ENCODE assay signal across 16 mouse cellular contexts in the genomic region with DNA sequence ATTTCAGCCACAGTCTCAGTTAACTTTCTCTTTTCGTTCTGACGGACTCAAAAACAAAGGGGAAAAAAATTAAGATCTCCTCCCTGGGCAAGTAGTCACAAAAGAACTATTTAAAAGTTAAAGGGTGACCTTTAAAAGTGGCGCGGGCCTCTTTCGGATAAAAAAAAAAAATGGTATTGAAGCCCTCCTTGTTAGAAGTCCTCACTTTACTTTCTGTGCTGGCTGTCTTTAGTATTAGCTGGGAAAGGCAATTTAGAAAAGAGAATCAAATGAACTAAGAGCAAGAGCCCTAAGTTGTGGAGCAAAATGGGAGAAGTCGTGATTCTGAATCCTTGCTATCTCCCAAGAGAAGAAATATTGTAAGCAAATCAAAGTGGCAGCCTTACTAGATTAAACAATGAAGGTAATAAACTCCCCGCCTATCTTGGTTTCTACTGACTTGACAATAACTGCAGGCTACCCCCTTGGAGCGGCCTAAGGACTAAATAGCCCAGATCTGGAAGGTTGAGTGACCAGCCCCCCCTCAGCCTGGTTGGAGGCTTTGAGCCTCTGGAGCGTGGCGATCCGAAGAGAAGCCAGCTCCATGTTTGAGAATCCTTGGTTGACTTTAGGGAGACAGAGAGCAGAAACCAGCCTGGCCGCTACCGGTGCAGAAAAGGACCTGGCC. TPM values are rescaled to one million over a fixed set of nuclear protein-coding genes. Genes with fewer than 3 reads are reported as not detected.
A peak's percentile ranks its signal among the peaks of the same experiment; 100 is the strongest.
DNase-seq lines count a peak whose midpoint lies in the region; ATAC-seq and TF ChIP-seq lines count a peak whose summit lies in the region.
"Had no signal": no experiment of that assay in that cellular context is flagged by ENCODE, and none has a peak within 500 bp of the region (broad histone marks: within the 10 kb centered on the region; RNA-seq: fewer than 3 reads in every experiment).

No protein-coding gene starts in this region.

- intact Hi-C loops in heart, postnatal 25 days (cut with DNase I): no loop called here

- H3K36me3 ChIP-seq in heart, embryonic 10.5 days: no peaks in the 10 kb centered on the region
- H3K36me3 ChIP-seq in forebrain, embryonic 12.5 days (replicated peaks): no peaks in the 10 kb centered on the region
- H3K36me3 ChIP-seq in midbrain, embryonic 12.5 days: no peaks in the 10 kb centered on the region
- H3K36me3 ChIP-seq in intestine, embryonic 16.5 days (ENCODE audit: control insufficient read depth, insufficient read depth, low read length): no peaks in the 10 kb centered on the region

- WGBS in heart, embryonic 10.5 days: 29% methylated on average over 13 of the region's 13 CpGs
- 16% methylated on average over 13 of the region's 13 CpGs for WGBS in lung, adult 2 months
- WGBS in forebrain, embryonic 12.5 days: 8% methylated on average over 13 of the region's 13 CpGs
- WGBS in midbrain, embryonic 12.5 days: 15% methylated on average over 13 of the region's 13 CpGs
- WGBS in intestine, embryonic 16.5 days: 20% methylated on average over 13 of the region's 13 CpGs

- peaks cover 75% of the 10 kb centered on the region for H3K27me3 ChIP-seq in heart, embryonic 10.5 days (ENCODE audit: insufficient read depth, poor library complexity, severe bottlenecking)
- peaks cover 88% of the 10 kb centered on the region for H3K27me3 ChIP-seq in forebrain, embryonic 12.5 days
- peaks cover 87% of the 10 kb centered on the region for H3K27me3 ChIP-seq in midbrain, embryonic 12.5 days
- peaks cover 61% of the 10 kb centered on the region for H3K27me3 ChIP-seq in intestine, embryonic 16.5 days (replicated peaks; ENCODE audit: control insufficient read depth, insufficient read depth, low read length)

- H3K4me1 ChIP-seq in heart, embryonic 10.5 days: peaks cover 11% of the 10 kb centered on the region; the same call in 1 of the 2 replicates
- H3K4me1 ChIP-seq in lung, adult 2 months (ENCODE audit: control insufficient read depth, insufficient read depth, low read length): no peaks in the 10 kb centered on the region; the same call in 1 of the 2 replicates
- peaks cover 13% of the 10 kb centered on the region for H3K4me1 ChIP-seq in forebrain, embryonic 12.5 days
- H3K4me1 ChIP-seq in midbrain, embryonic 12.5 days: 0 out of 2 replicates have a peak, but pooled peaks cover 6% of the 10 kb centered on the region
- no peaks in the 10 kb centered on the region for H3K4me1 ChIP-seq in intestine, embryonic 16.5 days (ENCODE audit: control insufficient read depth, insufficient read depth, low read length)

- no peak for DNase-seq in heart, embryonic 10.5 days (ENCODE audit: low spot score)
- DNase-seq in heart, postnatal 25 days (ENCODE audit: low spot score): no peak
- DNase-seq in lung, adult 2 months: no peak
- DNase-seq in lung, postnatal 14 days: no peak
- no peak for DNase-seq in thymus, postnatal 14 days
- DNase-seq: kidney, postnatal 10 days; spleen, adult 18-20 months had no signal

- H3K9me3 ChIP-seq in heart, embryonic 10.5 days: no peaks in the 10 kb centered on the region
- H3K9me3 ChIP-seq in forebrain, embryonic 12.5 days: no peaks in the 10 kb centered on the region
- H3K9me3 ChIP-seq in midbrain, embryonic 12.5 days: no peaks in the 10 kb centered on the region
- no peaks in the 10 kb centered on the region; the same call in 1 of the 2 replicates for H3K9me3 ChIP-seq in intestine, embryonic 16.5 days (ENCODE audit: control insufficient read depth, low read length)

- H3K9ac ChIP-seq in forebrain, embryonic 12.5 days: peak overlapping the region; percentile 54
- H3K9ac ChIP-seq in midbrain, embryonic 12.5 days (replicated peaks): no peak overlapping the region
- no peak overlapping the region for H3K9ac ChIP-seq in intestine, embryonic 16.5 days (ENCODE audit: low read depth, low read length)

- TF ChIP-seq POLR2A in lung, adult 2 months (IDR thresholded peaks at IDR 0.05; ENCODE audit: borderline replicate concordance, extremely low read depth, low read depth, low read length): no peak

- H3K4me3 ChIP-seq in heart, embryonic 10.5 days: peak overlapping the region; percentile 52
- H3K4me3 ChIP-seq in lung, adult 2 months (replicated peaks; ENCODE audit: extremely low read depth, low read depth, low read length): peak overlapping the region; percentile 32
- H3K4me3 ChIP-seq in forebrain, embryonic 12.5 days (replicated peaks): peak overlapping the region; percentile 29
- H3K4me3 ChIP-seq in midbrain, embryonic 12.5 days: 0 out of 2 replicates have a peak overlapping the region, but pooled peaks have one; percentile 17
- no peak overlapping the region for H3K4me3 ChIP-seq in intestine, embryonic 16.5 days (ENCODE audit: low read length)
- H3K4me3 ChIP-seq: left cerebral cortex, adult 2 months; myocyte had no signal

- TF ChIP-seq CTCF in lung, adult 2 months (IDR thresholded peaks at IDR 0.05; ENCODE audit: insufficient read depth, low read length): no peak

- no peak for ATAC-seq in forebrain, embryonic 12.5 days (ENCODE audit: low FRiP score)
- no peak for ATAC-seq in midbrain, embryonic 12.5 days (ENCODE audit: low FRiP score, low read depth)
- no peak for ATAC-seq in intestine, embryonic 16.5 days
- ATAC-seq: activated CD4-positive, CD25-positive, alpha-beta regulatory T cell, adult 4 months had no signal

- H3K4me2 ChIP-seq in forebrain, embryonic 12.5 days: peak overlapping the region; percentile 48
- peak overlapping the region; percentile 36 for H3K4me2 ChIP-seq in midbrain, embryonic 12.5 days (replicated peaks)
- no peak overlapping the region for H3K4me2 ChIP-seq in intestine, embryonic 16.5 days (ENCODE audit: low read depth, low read length)

- no peak overlapping the region for H3K27ac ChIP-seq in heart, embryonic 10.5 days
- peak overlapping the region; percentile 88 for H3K27ac ChIP-seq in forebrain, embryonic 12.5 days
- H3K27ac ChIP-seq in midbrain, embryonic 12.5 days (replicated peaks): peak overlapping the region; percentile 25; the same call in 1 of the 2 replicates
- no peak overlapping the region for H3K27ac ChIP-seq in intestine, embryonic 16.5 days (ENCODE audit: low read length)
- H3K27ac ChIP-seq: left cerebral cortex, adult 2 months had no signal

RNA-seq across cellular contexts. Expression of gene Nkx2-1, which starts 17.5 kb away (rescaled TPM):
- 1.9 TPM in 1 of 2 replicates, not detected in the other for polyA plus RNA-seq in heart, embryonic 10.5 days (2016; fragmentation: Nextera tagmentation; extraction: Ambion mirVana)
- under 1 TPM in 1 of 2 experiments, not detected in 1; 0.11 TPM for total RNA-seq in heart, postnatal 25 days (2021)
- polyA plus RNA-seq in lung, adult 2 months (2012; rRNA removed): 267 and 400 TPM in 2 replicates
- 37.2 and 66.0 TPM in 2 replicates for polyA plus RNA-seq in forebrain, embryonic 12.5 days (2016; fragmentation: Nextera tagmentation; extraction: Ambion mirVana)
- polyA plus RNA-seq in midbrain, embryonic 12.5 days (2016; fragmentation: Nextera tagmentation; extraction: Ambion mirVana): 5.2 and 9.3 TPM in 2 replicates
- polyA plus RNA-seq in intestine, embryonic 16.5 days (2015; fragmentation: Nextera tagmentation; extraction: Ambion mirVana): not detected in 2 replicates
- total RNA-seq: common myeloid progenitor, adult 5-6 weeks; MEL had no signal
- polyA plus RNA-seq: activated CD4-positive, CD25-positive, alpha-beta regulatory T cell, adult 4 months; liver, embryonic 16.5 days; myocyte had no signal

Comparison
In these comparisons a context has a peak if more than half of its experiments do, and no peak if none do; other contexts are left out.
1. H3K27ac ChIP-seq: peak in forebrain, embryonic 12.5 days (single experiment) and midbrain, embryonic 12.5 days (single experiment); none in heart, embryonic 10.5 days (single experiment) and intestine, embryonic 16.5 days (single experiment).